Mouse (Mus musculus) v-Abl transformed pro-B cells (cell line): ENCODE results near the gene Fis1.
"Not testable (repeated sequence)": the region's sequence is repeated elsewhere in the genome, so short reads cannot be mapped to it uniquely, and the experiment has no call there.

Source experiments
- in situ Hi-C, 2 experiments: fragments of 400-800 bp; cut with MboI; formaldehyde crosslinking; loops; one replicate each; pipeline ENCODE4 v1.15.1; 2025; ENCODE audit not compliant: unreplicated experiment in 2 of 2

Fis1 gene

DNA sequence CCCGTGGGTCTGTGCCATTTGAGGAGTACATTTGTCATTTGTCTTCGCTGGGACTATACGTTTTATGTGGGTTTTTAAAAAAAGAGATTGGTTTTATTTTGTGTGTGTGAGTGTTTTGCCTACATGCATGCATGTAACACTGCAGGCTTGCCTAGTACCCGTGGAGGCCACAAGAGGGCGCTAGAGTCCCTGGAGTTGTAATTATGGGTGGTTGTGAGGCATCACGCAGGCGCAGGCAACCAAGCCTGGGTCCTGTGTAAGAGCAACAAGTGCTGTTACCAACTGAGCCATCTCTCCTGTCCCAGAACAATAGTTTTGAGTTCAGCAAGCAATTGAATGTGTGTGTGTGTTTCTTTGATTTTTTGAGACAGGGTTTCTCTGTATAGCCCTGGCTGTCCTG is 13.8 kb upstream of the Fis1 start:
- in situ Hi-C loops = no loop called here

DNA sequence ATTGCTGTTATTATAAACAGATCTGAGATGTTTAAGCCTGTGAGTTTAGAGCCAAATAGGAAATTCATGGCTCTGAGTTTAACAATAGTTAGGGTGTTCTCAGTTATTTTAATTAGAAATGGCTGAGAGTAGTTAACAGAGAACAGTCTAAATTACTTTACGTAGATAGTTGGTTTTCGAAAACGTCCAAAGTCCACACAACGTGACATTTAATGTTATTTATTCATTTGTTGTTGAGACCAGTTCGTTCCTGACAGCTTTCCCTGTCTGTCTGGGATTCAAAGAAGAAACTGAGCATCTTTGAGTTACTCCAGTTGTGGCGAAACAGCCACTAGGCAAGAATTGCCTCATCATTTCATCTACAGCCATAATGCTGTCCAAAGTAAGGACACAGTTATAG is 13.0 kb upstream of the Fis1 start:
- in situ Hi-C loops = not testable (repeated sequence)

DNA sequence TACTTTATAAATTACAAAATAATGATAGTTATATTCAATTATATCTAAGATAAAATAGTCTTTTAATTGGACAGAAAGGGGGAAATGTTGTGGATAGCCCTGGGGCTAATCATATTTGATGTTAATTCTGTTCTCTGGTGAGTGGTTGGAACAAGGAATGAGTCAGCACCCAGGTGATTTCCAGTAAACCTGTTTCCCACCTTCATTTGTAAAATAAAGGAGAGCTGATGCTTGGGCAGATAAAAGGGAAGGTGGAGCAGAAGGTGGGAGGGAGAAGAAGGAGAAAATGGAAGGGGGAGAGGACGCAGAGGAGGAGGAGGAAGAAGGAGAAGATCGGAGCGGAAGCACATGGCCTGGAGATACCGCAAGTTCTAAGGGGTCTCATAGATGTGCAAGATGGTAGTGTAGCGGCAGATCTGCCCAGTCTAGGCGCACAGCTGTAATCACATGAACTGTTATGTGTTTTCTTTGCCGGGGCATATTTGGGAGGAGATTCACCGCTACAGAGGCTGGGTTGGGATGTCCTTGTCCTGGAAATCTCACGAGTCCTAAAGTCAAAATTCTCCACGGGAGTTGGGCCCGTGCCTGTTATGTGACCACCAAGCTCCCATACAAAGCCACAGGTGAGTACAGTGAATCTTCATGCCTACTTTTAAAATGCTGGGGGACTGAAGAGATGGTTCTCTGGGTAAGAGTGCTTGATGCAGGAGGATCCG is 12.1 kb upstream of the Fis1 start:
- in situ Hi-C loops = no loop called here

DNA sequence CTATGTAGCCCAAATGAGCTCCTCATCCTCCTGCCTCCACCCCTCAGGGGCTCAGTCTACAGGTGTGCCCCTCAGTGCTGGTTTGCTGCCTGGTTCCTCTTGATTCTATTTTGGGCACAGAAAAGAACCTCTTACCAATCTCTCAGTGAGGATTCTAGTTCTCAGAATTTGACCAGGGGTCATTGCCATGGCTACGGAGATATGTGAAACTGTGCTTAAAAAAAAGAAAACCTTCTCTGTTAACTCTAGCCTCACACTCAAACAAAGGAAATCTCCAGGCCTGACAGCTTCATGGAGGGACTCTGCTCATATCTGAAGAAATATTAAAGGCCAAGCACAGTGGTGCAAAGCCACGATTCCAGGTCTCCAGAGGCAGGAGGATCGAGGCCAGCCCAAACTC is 10.3 kb upstream of the Fis1 start:
- in situ Hi-C loops = no loop called here

DNA sequence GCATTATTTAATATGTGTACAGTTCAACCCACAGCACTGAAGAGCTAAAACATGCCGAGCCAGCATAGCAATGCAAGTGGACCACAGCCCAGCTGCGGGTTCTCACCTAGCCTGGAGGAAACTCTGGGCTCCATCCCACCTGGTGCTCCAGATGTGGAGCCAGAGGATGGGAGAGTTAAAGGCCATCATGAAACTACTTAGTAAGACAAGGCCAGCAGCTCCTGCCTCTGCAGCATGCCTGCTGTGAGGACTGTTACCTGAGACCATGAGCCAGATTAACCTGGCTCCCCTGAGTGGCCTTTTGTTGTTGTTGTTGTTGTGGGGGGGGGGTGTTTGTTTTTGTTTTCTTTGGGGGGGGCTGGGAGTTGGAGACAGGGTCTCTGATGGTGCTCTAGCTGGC is 9.7 kb upstream of the Fis1 start:
- in situ Hi-C loops = no loop called here

DNA sequence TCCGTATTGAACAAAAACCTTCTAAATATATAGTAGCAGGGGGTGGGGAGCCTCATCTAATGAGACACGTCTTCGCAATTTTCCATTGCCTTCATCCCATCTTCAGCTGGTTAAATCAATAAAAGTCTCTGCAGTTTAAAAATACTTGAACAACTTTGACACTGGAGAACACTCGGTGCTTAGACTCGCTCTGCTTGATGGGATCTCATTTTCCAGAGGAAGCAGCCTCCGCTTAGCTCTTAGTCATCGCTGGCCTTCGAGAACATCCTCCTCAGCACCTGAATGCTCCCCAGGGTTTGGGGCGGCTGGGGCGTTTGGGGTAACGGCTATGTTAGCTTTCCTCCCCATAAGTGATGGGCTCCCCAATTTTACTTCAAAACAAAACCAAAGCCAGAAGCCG is 8.0 kb upstream of the Fis1 start:
- in situ Hi-C loops = no loop called here

DNA sequence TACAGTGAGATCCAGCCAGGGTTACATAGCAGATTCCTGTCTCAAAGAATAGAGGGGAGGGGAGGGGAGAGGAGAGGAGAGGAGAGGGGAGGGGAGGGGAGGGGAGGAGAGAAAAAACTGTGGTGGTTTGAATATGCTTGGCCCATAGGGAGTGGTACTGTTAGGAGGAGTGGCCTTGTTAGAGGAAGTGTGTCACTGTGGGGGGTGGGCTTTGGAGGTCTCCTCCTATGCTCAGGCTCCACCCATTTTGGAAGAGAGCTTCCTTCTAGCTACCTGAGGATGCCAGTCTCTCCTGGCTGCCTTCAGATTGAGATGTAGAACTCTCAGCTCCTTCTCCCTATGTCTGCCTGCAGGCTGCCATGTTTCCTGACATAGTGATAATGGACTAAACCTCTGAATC is 5.2 kb upstream of the Fis1 start:
- in situ Hi-C loops = no loop called here

DNA sequence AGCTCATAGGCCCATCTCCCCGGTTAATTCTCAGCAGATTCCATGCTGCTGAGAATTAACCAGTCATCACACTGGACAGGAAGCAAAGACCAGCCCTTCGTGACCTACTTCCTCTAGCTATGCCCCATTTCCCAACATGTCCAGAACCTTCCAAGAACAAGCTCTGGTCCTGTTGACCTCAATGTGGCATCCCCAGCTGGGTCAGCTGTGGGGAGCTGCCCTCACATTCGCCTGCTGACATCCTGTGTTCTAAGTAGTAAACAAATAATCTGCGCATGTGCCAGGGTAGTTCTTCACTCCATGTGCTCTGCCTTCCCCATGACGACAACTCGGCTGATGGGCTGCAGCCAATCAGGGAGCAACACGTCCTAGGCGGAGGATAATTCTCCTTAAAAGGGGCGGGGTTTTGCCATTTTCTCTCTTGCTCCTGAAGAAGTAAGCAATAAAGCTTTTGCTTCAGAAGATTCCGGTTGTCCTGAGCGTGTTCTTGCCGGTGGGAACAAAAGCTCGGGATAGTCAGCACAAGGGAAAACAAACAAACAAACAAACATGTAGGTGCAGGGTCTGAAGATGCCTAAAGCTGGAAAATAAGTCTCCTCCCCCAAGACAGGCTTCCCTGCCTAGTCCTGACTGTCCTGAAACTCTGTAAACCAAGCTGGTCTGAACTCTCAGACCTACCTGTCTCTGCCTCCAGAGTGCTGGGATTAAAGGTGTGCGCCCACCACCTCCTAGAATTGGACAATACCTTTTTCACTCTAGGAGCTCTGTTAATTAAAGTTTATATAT is 3.3 kb upstream of the Fis1 start:
- in situ Hi-C loops = not testable (repeated sequence)

DNA sequence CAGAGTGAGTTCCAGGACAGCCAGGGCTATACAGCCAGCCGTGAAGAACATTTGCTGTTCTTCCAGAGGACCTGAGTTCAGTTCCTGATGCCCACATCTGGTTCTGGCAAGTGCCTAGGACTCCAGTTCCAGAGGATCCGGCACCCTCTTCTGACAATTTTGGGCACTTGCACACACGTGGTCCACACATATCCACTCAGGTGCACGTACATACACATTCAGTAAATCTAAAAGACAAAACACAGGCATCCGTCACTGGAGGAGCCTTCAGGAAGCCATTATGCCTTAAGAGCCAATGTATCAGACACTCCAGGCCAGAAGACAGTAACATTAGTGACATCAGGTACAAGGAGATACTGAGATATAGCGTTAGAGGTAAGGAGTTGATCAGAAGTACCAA is 2.6 kb upstream of the Fis1 start:
- in situ Hi-C loops = no loop called here

DNA sequence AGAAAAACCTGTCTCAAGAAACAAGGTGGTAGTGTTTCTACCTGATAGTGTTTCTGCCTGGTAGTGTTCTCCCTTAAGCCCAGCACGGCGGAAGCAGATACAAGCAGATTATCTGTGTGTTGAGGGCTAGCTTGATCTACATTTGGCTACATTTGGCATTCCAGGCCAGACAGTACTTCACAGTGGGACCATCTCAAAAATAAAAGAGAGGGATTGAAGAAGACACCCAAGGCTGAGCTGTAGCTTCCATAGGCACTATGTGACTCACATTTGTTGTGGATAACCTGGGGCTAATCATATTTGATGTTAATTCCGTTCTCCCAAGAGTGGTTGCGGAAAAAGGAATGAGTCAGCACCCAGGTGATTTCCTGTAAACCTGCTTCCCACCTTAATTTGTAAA is 922 bp upstream of the Fis1 start:
- in situ Hi-C loops = no loop called here

DNA sequence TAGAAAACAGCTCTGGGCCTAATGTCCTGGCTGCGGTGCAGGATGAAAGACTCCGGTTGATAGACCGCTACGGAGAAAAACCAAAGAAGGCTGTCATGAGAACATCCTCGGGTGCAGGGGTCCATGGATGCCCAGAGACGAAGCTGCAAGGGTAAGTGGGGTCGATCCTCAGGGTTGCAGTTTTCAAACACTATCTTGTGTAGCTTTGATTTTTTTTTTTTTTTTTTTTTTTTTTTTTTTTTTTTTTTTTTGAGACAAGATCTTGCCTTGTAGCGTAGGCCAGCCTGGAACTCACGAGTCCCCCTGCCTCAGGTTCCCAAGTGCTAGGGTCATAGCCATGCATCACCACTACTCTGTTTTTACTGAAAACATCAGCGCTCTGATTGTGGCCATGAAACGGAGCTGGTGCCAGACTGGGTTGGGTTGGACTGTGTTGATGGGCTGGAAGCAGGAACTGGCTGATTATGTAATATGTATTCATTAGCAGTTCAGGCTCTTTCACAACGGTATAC is 421 bp downstream of the Fis1 start:
- in situ Hi-C loops = no loop called here

DNA sequence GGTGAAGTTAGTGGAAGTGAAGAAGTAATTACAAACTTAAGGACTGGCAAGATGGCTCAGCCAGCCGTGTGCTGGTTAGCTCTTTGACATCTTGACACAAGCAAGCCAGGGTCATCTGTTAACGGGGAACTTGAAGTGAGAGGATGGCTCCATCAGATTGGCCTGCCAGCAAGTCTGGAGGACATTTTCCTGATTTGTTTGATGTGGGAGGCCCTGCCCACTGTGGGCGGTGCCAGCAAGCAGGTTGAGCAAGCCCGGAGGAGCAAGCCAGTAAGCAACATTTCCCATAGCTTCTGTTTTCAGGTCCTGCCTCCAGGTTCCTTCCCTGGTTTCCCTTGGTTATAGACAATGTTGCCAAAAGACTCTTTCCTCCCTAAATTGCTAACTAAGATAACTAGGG is 2.5 kb downstream of the Fis1 start:
- in situ Hi-C loops = no loop called here

DNA sequence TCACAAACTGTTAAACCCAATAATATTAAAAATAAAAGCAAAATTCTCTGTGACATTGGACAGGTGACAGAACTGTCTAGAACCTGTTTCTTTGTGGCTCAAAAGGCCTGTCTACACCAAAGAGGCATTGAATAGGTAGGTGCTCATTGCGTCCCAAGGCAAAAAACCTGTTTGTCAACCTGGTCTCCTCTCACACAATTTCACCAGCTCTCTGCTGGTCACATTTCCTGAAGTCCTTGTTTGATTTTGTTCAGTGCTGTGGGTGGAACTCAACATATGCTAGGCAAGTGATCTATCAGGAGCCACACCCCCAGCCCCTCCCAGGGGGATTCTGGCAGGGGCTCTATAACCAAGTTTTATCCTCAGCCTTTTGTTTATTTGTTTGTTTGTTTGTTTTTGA is 4.2 kb downstream of the Fis1 start:
- in situ Hi-C loops = no loop called here

DNA sequence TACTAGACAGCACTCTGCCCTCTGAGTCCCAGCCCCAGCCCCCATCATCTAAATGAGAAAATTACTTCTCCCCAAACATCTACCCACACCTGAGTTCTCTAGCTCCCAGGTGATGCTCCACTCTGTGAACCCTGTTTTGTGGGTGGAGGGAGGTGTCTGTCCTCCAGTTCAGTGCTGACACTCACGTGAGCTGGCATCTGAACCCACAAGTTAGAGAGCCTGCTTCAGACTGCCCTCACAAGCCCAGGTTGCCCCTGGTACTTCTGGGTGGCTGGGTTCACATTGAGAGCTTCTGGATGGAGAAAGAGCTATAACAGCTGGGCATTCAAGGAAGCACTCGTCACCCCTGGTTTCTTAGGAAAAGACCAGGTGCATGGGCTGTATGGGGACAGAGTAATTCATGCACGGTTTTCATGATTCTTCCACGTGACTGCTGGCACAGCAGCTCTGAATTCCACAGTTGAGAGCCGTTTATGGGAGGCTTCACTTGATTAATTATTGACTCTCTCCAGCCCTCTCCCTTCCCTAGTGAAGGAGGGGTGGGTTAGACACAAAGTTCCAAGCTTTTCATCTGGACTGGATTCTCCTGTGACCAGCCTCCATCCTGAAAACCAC is 6.0 kb downstream of the Fis1 start:
- in situ Hi-C loops = no loop called here

DNA sequence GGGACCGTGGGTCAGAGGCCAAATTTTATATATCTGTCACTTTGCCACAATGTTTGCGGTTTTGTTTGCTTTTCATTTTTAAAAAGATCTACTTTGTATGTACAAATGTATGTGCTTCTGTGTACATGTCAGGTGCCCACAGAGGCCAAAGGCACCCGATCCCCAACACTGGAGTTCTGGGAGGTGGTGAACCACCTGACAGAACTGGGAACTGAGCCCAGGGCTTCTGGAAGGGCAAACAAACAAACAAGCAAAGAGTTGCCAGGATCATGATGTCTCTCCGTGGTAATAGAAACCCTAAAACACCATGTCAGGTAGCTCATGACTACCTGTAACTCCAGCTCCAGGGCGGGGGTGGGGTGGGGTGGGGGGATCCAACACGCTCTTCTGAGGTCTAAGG is 7.0 kb downstream of the Fis1 start:
- in situ Hi-C loops = no loop called here

DNA sequence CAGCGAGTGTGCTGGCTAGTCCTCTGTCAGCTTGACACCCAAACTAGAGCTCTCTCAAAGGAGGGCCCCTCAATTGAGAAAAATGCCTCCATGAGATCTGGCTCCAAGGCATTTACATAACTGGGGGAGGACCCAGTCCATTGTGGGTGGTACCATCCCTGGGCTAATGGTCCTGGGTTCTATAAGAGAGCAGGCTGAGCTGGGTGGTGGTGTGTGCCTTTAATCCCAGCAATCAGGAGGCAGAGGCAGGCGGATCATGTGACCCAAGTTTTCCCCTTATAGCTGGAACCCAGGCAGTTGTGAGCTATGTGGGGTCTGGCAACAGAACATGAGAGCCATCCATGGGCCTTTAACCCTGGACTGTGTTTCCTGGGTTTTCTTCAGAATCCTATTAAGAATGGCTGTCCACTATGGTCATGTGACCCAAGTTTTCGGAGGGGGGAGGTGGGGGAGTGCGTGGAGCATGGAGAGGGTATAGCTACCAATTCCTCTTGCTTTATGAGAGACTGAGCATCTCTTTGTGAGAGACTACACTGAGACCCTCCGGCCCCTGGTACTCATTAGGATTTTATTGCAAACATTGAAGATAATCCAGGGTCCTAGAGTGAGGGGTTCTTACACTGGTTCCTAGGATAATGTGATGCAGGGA is 8.4 kb downstream of the Fis1 start:
- in situ Hi-C loops = no loop called here

DNA sequence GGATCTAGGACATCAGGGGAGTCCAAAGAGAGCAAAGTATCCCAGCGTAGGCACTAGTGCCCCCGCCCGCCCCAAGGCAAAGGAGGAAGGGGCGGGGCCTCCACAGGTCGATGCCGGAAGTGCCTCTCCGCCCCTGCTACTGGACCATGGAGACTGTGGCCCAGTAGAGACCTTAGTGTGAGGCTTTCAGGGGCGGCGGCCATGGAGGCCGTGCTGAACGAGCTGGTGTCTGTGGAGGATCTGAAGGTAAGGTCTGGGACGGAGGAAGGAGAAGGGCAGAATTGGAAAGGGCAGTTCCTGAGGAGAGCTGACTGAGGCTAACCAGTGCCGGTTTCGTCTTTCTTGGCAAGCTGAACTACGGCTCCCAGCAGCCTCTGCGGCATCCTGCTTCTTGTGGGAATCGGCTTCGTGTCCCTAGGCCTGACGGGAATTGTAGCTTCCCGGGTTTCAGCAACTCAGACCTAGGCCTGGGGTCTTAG is 8.9 kb downstream of the Fis1 start:
- in situ Hi-C loops = no loop called here

DNA sequence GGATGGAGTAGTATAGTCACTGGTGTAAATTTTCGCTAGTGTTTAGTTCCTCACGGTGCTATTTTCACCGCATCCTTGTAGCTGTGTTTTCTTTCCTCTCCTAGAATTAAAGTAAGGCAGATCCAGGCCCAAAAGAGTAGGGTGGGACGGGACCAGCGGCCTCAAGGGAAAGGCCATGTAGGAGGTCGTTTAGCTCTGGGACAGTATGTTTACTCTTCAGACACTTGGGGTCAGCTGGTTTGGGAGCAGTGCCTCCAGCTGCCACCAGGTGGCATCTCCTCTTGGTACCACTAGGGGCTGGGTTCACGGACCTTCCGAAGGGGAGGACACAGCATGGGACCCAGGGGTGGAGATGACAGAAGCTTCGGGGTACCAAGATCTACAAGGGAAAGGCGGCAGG is 9.4 kb downstream of the Fis1 start:
- in situ Hi-C loops = no loop called here

DNA sequence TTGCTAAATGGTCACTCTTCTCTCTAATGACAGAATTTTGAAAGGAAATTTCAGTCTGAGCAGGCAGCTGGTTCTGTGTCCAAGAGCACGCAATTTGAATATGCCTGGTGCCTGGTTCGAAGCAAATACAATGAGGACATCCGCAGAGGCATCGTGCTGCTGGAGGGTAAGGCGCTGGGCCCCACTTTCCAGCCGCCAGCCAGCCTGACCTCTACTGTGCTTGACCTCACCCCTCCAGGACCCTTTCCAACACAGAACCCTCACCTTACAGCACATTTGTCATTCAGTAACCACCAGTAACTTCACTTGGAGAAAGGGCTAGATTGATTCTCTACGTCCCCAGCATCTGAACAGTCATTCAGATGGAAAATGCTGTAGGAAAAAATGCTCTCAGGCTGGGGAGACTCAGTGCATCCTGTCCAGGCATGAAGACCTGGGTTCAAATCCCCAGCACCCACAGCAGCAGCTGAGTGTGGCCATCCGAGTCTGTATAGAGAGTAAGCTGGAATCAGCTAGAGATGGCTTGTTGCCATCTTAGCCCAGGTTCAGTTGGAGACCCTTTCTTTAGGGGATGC is 10.0 kb downstream of the Fis1 start:
- in situ Hi-C loops = no loop called here

DNA sequence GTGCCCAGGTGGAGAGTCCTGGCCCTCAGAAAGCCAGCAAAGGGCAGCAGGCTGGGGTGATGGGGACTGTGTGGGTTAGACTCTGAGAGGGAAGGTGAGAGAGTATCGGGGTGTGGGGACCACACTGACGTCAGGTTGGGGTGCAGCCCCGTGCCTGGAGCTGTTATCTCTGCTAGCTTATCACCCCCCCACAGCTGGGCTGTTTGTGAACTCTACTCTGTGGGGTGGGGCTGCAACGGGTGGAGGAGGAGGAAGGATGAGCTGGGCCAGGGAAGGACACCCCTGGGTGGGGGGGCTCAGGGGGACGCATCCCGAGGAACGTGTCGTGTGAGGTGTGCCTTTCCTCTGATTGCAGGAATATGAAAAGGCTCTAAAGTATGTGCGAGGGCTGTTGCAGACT is 12.1 kb downstream of the Fis1 start:
- in situ Hi-C loops = no loop called here

DNA sequence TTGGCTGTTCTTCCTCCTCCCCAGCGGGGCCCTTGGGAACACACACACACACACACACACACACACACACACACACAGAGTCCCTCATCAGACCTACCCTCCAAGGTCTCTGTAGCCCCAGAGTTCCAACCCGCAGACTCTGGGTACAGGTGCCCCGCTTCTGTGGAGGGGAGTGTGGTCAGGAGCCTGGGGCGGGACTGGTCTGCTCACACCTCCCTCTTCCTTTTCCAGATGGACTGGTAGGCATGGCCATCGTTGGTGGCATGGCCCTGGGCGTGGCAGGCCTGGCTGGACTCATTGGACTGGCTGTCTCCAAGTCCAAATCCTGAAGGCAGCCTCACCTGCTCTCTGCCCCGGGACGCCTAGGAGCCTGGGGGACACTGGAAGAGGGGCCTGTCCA is 12.6 kb downstream of the Fis1 start:
- in situ Hi-C loops = no loop called here
